Mouse (Mus musculus) heart, embryonic 12.5 days (tissue): ENCODE results near the gene Car9. TPM values are rescaled to one million over a fixed set of nuclear protein-coding genes. Genes with fewer than 3 reads are reported as not detected.
A peak's percentile ranks its signal among the peaks of the same experiment; 100 is the strongest.

Experiments used
- ATAC-seq: fragments of 200-750 bp; cut with Nextera tagmentation; 2 replicates; pipeline ENCODE4 v1.8.0; 2017; ENCODE audit warnings: moderate TSS enrichment, moderate library complexity; ENCODE audit not compliant: insufficient number of reproducible peaks, low FRiP score
- H3K27ac ChIP-seq: fragments of 300-500 bp; sonication (generic); 2 replicates; pipeline ENCODE4 v1.5.1; 2016; ENCODE audit warnings: mild to moderate bottlenecking, moderate library complexity; ENCODE audit not compliant: poor library complexity, severe bottlenecking
- H3K27me3 ChIP-seq: fragments of 300-500 bp; sonication (generic); replicated peaks from 2 replicates; pipeline ENCODE4 v1.6.1; 2016; ENCODE audit warnings: mild to moderate bottlenecking, moderate library complexity
- H3K36me3 ChIP-seq: fragments of 300-500 bp; sonication (generic); 2 replicates; pipeline ENCODE4 v1.6.1; 2016; ENCODE audit warnings: mild to moderate bottlenecking, moderate library complexity
- H3K4me1 ChIP-seq: fragments of 300-500 bp; sonication (generic); replicated peaks from 2 replicates; pipeline ENCODE4 v1.6.1; 2016; ENCODE audit warnings: mild to moderate bottlenecking
- H3K4me2 ChIP-seq: fragments of 300-500 bp; sonication (generic); 2 replicates; pipeline ENCODE4 v1.6.1; 2016; ENCODE audit warnings: mild to moderate bottlenecking, moderate library complexity
- H3K4me3 ChIP-seq: fragments of 300-500 bp; sonication (generic); 2 replicates; pipeline ENCODE4 v1.5.1; 2016; ENCODE audit warnings: mild to moderate bottlenecking
- H3K9ac ChIP-seq: fragments of 300-500 bp; sonication (generic); 2 replicates; pipeline ENCODE4 v1.6.1; 2016; ENCODE audit warnings: mild to moderate bottlenecking, moderate library complexity
- H3K9me3 ChIP-seq: fragments of 300-500 bp; sonication (generic); replicated peaks from 2 replicates; pipeline ENCODE4 v1.6.1; 2016; ENCODE audit warnings: mild to moderate bottlenecking, moderate library complexity
- WGBS: fragments of 180-500 bp; shearing (Covaris S2); methylation state at CpG from one replicate; pipeline ENCODE4 v1.1.7; 2016; 5-methylcytosine and 5-hydroxymethylcytosine counted together
- polyA plus RNA-seq: library from polyadenylated mRNA; unstranded; fragments of >200 nt; fragmentation: Nextera tagmentation; extraction: Ambion mirVana; gene quantifications from 2 replicates; pipeline ENCODE4 v1.2.1, GENCODE M21; 2016

The Car9 gene
- polyA plus RNA-seq, 1 experiment from 2014 or later: 2.0 TPM

GRCm38 (mm10) chr4:43561997-43562768, 55.4 kb downstream of the Car9 start, which contains the start of the genes Creb3 and Tln1:
Gene Creb3 (plus strand): TSS chr4:43562332.
Gene Tln1 (minus strand): TSS chr4:43562691.
- ATAC-seq: peak; percentile 91
- no peaks in the 10 kb centered on the region for H3K9me3 ChIP-seq
- WGBS: under 1% methylated on average over 62 of the region's 62 CpGs
- no peaks in the 10 kb centered on the region for H3K27me3 ChIP-seq
- H3K4me3 ChIP-seq: peak within 1 kb of the TSS; percentile 85
- peak within 1 kb of the TSS; percentile 99 for H3K9ac ChIP-seq
- H3K27ac ChIP-seq: peak within 1 kb of the TSS; percentile 100
- peak within 1 kb of the TSS; percentile 92 for H3K4me2 ChIP-seq
- peaks cover 53% of the 10 kb centered on the region for H3K4me1 ChIP-seq
- peaks cover 37% of the 10 kb centered on the region for H3K36me3 ChIP-seq

- H3K4me2 ChIP-seq: peak overlapping the region; percentile 92
- H3K9me3 ChIP-seq: no peaks in the 10 kb centered on the region
- H3K27ac ChIP-seq: peak overlapping the region; percentile 100
- 3% methylated on average over 22 of the region's 22 CpGs for WGBS
- ATAC-seq: no peak
- H3K27me3 ChIP-seq: no peaks in the 10 kb centered on the region
- H3K9ac ChIP-seq: peak overlapping the region; percentile 88
- peaks cover 45% of the 10 kb centered on the region for H3K4me1 ChIP-seq
- peaks cover 44% of the 10 kb centered on the region for H3K36me3 ChIP-seq
- H3K4me3 ChIP-seq: peak overlapping the region; percentile 85
These were observed 56.2 kb downstream of the Car9 start for GRCm38 (mm10) chr4:43562769-43563600.

Other genes starting within 250 kb of the Car9 start
- gene Atp8b5, start 239.8 kb upstream of the Car9 start, polyA plus RNA-seq: 0.21 TPM in 1 of 2 replicates, not detected in the other
- 14.1 and 15.7 TPM in 2 replicates for gene Rusc2, start 125.0 kb upstream of the Car9 start, polyA plus RNA-seq
- 0.14 TPM in 1 of 2 replicates, not detected in the other for gene Fam166b, start 77.8 kb upstream of the Car9 start, polyA plus RNA-seq
- 10.3 and 11.6 TPM in 2 replicates for gene Tesk1, start 65.0 kb upstream of the Car9 start, polyA plus RNA-seq
- gene Cd72, start 52.3 kb upstream of the Car9 start, polyA plus RNA-seq: 0.82 and 2.0 TPM in 2 replicates
- gene Sit1, start 23.2 kb upstream of the Car9 start, polyA plus RNA-seq: not detected in 2 replicates
- 63.6 and 66.4 TPM in 2 replicates for gene Ccdc107, start 14.1 kb upstream of the Car9 start, polyA plus RNA-seq
- 37.7 and 38.7 TPM in 2 replicates for gene Arhgef39, start 7.3 kb upstream of the Car9 start, polyA plus RNA-seq
- 153 and 155 TPM in 2 replicates for gene Tpm2, start 16.8 kb downstream of the Car9 start, polyA plus RNA-seq
- gene Creb3, start 55.4 kb downstream of the Car9 start, polyA plus RNA-seq: 57.2 and 61.2 TPM in 2 replicates
- gene Tln1, start 55.7 kb downstream of the Car9 start, polyA plus RNA-seq: 117 and 124 TPM in 2 replicates
- 20.4 and 26.4 TPM in 2 replicates for gene Rgp1, start 71.7 kb downstream of the Car9 start, polyA plus RNA-seq
- 25.5 and 25.8 TPM in 2 replicates for gene Gba2, start 71.9 kb downstream of the Car9 start, polyA plus RNA-seq
- gene Msmp, start 77.5 kb downstream of the Car9 start, polyA plus RNA-seq: 0.50 and 1.3 TPM in 2 replicates
- gene Npr2, start 125.0 kb downstream of the Car9 start, polyA plus RNA-seq: 11.0 and 11.2 TPM in 2 replicates
- gene Spag8, start 146.6 kb downstream of the Car9 start, polyA plus RNA-seq: 0.40 and 0.51 TPM in 2 replicates
- gene Hint2, start 149.5 kb downstream of the Car9 start, polyA plus RNA-seq: 130 and 139 TPM in 2 replicates
- 5.1 and 5.6 TPM in 2 replicates for gene Tmem8b, start 162.0 kb downstream of the Car9 start, polyA plus RNA-seq
- gene Fam221b, start 162.2 kb downstream of the Car9 start, polyA plus RNA-seq: 3.8 and 3.9 TPM in 2 replicates
- not detected in 2 replicates for gene Olfr70, start 193.8 kb downstream of the Car9 start, polyA plus RNA-seq
- gene Olfr71, start 203.3 kb downstream of the Car9 start, polyA plus RNA-seq: not detected in 2 replicates
- gene Hrct1, start 220.2 kb downstream of the Car9 start, polyA plus RNA-seq: 0.96 and 1.0 TPM in 2 replicates
- gene Spaar, start 223.1 kb downstream of the Car9 start, polyA plus RNA-seq: 0.15 and 0.35 TPM in 2 replicates